Mouse (Mus musculus): ENCODE data around the gene Ift20.

GRCm38 (mm10) chr11:78540358-78540757, 4.2 kb downstream of the Ift20 start:
- no peak for TF ChIP-seq CTCF (IDR thresholded peaks at IDR 0.05; ENCODE audit: borderline replicate concordance, control insufficient read depth, extremely low read depth, insufficient read depth, low read length, poor library complexity)
- TF ChIP-seq POLR2A (IDR thresholded peaks at IDR 0.05; ENCODE audit: control insufficient read depth, extremely low read depth, insufficient read depth, low read length, poor library complexity) = no peak

Data from thymus, adult 2 months (tissue).